Mouse (Mus musculus): ENCODE data around the gene Agbl5. TPM values are rescaled to one million over a fixed set of nuclear protein-coding genes. Genes with fewer than 3 reads are reported as not detected.

The Agbl5 gene
- total RNA-seq, 2 experiments from 2014 or later: 19.5 to 22.2 TPM

GRCm38 (mm10) chr5:30915974-30916433 is 27.5 kb downstream of the Agbl5 start:
- DNase-seq (ENCODE audit: extremely low spot score in 1 of 2, low spot score in 2 of 2): peak; percentile 94
- intact Hi-C loops (cut with DNase I): no loop called here

GRCm38 (mm10) chr5:30916841-30917240 is 28.3 kb downstream of the Agbl5 start:
- intact Hi-C loops (cut with DNase I): no loop called here
- DNase-seq (ENCODE audit: extremely low spot score in 1 of 2, low spot score in 2 of 2): no peak

- intact Hi-C loops (cut with DNase I): no loop called here
- DNase-seq (ENCODE audit: extremely low spot score in 1 of 2, low spot score in 2 of 2): no peak
Measured at GRCm38 (mm10) chr5:30917348-30917747, 28.9 kb downstream of the Agbl5 start.

- intact Hi-C loops (cut with DNase I): no loop called here
- no peak for DNase-seq (ENCODE audit: extremely low spot score in 1 of 2, low spot score in 2 of 2)
Measured at GRCm38 (mm10) chr5:30917891-30918670, 29.6 kb downstream of the Agbl5 start.

- intact Hi-C loops (cut with DNase I): no loop called here
- no peak for DNase-seq (ENCODE audit: extremely low spot score in 1 of 2, low spot score in 2 of 2)
Measured at GRCm38 (mm10) chr5:30918691-30919090, 30.2 kb downstream of the Agbl5 start.

- intact Hi-C loops (cut with DNase I): loop anchor here (10.0 kb wide), 1 partner anchor 705 kb away; no protein-coding TSS in a partner anchor
Measured at GRCm38 (mm10) chr5:30919831-30920614, 31.5 kb downstream of the Agbl5 start.

GRCm38 (mm10) chr5:30920621-30921020 is 32.1 kb downstream of the Agbl5 start:
- no peak for DNase-seq (ENCODE audit: extremely low spot score in 1 of 2, low spot score in 2 of 2)
- intact Hi-C loops (cut with DNase I): loop anchor here (10.0 kb wide), 1 partner anchor 706 kb away; no protein-coding TSS in a partner anchor

More at GRCm38 (mm10) chr5:30919831-30920614, 31.5 kb downstream of the Agbl5 start:
- no peak for DNase-seq (ENCODE audit: extremely low spot score in 1 of 2, low spot score in 2 of 2)

GRCm38 (mm10) chr5:30921256-30922033 is 33.0 kb downstream of the Agbl5 start, which contains the start of gene Khk:
Khk (plus strand) TSS chr5:30921431.
- intact Hi-C loops (cut with DNase I): loop anchor here (10.0 kb wide), 1 partner anchor 707 kb away; no protein-coding TSS in a partner anchor
- peak; percentile 77 to 93 for DNase-seq (ENCODE audit: extremely low spot score in 1 of 2, low spot score in 2 of 2)

- DNase-seq (ENCODE audit: extremely low spot score in 1 of 2, low spot score in 2 of 2): no peak
- intact Hi-C loops (cut with DNase I): loop anchor here (10.0 kb wide), 1 partner anchor 708 kb away; no protein-coding TSS in a partner anchor
Measured at GRCm38 (mm10) chr5:30922581-30923041, 34.1 kb downstream of the Agbl5 start.

GRCm38 (mm10) chr5:30923119-30923518 is 34.6 kb downstream of the Agbl5 start:
- intact Hi-C loops (cut with DNase I): loop anchor here (10.0 kb wide), 1 partner anchor 708 kb away; no protein-coding TSS in a partner anchor
- no peak for DNase-seq (ENCODE audit: extremely low spot score in 1 of 2, low spot score in 2 of 2)

- intact Hi-C loops (cut with DNase I): loop anchor here (10.0 kb wide), 1 partner anchor 710 kb away; no protein-coding TSS in a partner anchor
- no peak for DNase-seq (ENCODE audit: extremely low spot score in 1 of 2, low spot score in 2 of 2)
Measured at GRCm38 (mm10) chr5:30924614-30925013, 36.1 kb downstream of the Agbl5 start.

GRCm38 (mm10) chr5:30925217-30925616 is 36.7 kb downstream of the Agbl5 start:
- intact Hi-C loops (cut with DNase I): loop anchor here (10.0 kb wide), 1 partner anchor 710 kb away; no protein-coding TSS in a partner anchor
- no peak for DNase-seq (ENCODE audit: extremely low spot score in 1 of 2, low spot score in 2 of 2)

GRCm38 (mm10) chr5:30926073-30926472 is 37.6 kb downstream of the Agbl5 start:
- intact Hi-C loops (cut with DNase I): loop anchor here (10.0 kb wide), 1 partner anchor 711 kb away; no protein-coding TSS in a partner anchor
- no peak for DNase-seq (ENCODE audit: extremely low spot score in 1 of 2, low spot score in 2 of 2)

GRCm38 (mm10) chr5:30927945-30928529 is 39.5 kb downstream of the Agbl5 start:
- DNase-seq (ENCODE audit: extremely low spot score in 1 of 2, low spot score in 2 of 2): no peak
- intact Hi-C loops (cut with DNase I): loop anchor here (10.0 kb wide), 1 partner anchor 713 kb away; no protein-coding TSS in a partner anchor

GRCm38 (mm10) chr5:30930121-30930520 is 41.6 kb downstream of the Agbl5 start:
- DNase-seq (ENCODE audit: extremely low spot score in 1 of 2, low spot score in 2 of 2): peak; percentile 74 to 83
- intact Hi-C loops (cut with DNase I): loop anchor here (5.0 kb wide), 1 partner anchor 72 kb away; no protein-coding TSS in a partner anchor

GRCm38 (mm10) chr5:30930846-30931245 is 42.4 kb downstream of the Agbl5 start:
- DNase-seq (ENCODE audit: extremely low spot score in 1 of 2, low spot score in 2 of 2): no peak
- intact Hi-C loops (cut with DNase I): loop anchor here (5.0 kb wide), 1 partner anchor 71 kb away; no protein-coding TSS in a partner anchor

GRCm38 (mm10) chr5:30931378-30931777 is 42.9 kb downstream of the Agbl5 start:
- intact Hi-C loops (cut with DNase I): loop anchor here (5.0 kb wide), 1 partner anchor 71 kb away; no protein-coding TSS in a partner anchor
- DNase-seq (ENCODE audit: extremely low spot score in 1 of 2, low spot score in 2 of 2): no peak

GRCm38 (mm10) chr5:30933705-30934104 is 45.2 kb downstream of the Agbl5 start:
- intact Hi-C loops (cut with DNase I): loop anchor here (5.0 kb wide), 1 partner anchor 69 kb away; no protein-coding TSS in a partner anchor
- DNase-seq (ENCODE audit: extremely low spot score in 1 of 2, low spot score in 2 of 2): no peak

All from left cerebral cortex, postnatal 10 days (tissue).